Mouse (Mus musculus) brain, embryonic 18.5 days (tissue): ENCODE data around the gene Lag3.

Source experiments
- DNase-seq: peaks from one replicate; pipeline ENCODE4 v3.0.0-alpha.2; 2012; ENCODE audit warnings: low read depth, low spot score

Gene Lag3

DNA sequence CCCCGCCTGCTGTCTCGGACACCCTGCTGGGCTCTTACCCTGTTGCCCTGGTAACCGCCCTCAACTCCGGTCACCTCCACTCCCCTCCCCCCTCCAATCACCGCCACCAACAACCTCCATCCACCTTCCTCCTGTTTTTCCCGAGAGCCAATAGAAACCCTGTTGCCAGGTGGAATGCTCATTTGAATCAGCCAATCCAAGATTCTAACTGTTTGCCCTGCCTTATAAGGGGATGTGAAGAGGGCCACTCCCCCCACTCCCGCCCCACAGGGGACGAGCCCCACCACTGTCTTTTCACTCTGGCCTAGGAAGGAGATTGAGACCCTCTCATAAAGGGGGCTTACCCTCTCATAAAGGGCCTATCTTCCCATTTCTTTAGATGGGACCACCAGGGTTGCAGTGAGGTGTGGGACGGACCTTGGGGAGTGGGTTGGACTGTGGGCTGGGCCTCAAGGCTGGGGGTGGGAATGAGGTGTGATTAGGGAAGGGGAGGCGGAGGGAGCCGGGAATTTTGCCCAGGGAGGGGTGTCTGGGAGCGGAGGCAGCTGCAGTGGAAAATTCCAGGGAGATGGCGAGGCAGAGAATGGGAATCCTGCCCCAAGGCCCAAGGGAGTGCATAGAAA, 8.3 kb upstream of the Lag3 start, which contains the start of gene Ptms:
Ptms (minus strand) TSS at position 409 of the 623 bp plus-strand sequence.
- peak; percentile 98 for DNase-seq

GRCm38 (mm10) chr6:124918890-124919627, 7.6 kb upstream of the Lag3 start:
- no peak for DNase-seq

GRCm38 (mm10) chr6:124918331-124918690, 6.8 kb upstream of the Lag3 start:
- no peak for DNase-seq

- peak; percentile 96 for DNase-seq
Observed at GRCm38 (mm10) chr6:124917518-124918330, 6.2 kb upstream of the Lag3 start.

- no peak for DNase-seq
Observed at GRCm38 (mm10) chr6:124916695-124917517, 5.4 kb upstream of the Lag3 start.

DNA sequence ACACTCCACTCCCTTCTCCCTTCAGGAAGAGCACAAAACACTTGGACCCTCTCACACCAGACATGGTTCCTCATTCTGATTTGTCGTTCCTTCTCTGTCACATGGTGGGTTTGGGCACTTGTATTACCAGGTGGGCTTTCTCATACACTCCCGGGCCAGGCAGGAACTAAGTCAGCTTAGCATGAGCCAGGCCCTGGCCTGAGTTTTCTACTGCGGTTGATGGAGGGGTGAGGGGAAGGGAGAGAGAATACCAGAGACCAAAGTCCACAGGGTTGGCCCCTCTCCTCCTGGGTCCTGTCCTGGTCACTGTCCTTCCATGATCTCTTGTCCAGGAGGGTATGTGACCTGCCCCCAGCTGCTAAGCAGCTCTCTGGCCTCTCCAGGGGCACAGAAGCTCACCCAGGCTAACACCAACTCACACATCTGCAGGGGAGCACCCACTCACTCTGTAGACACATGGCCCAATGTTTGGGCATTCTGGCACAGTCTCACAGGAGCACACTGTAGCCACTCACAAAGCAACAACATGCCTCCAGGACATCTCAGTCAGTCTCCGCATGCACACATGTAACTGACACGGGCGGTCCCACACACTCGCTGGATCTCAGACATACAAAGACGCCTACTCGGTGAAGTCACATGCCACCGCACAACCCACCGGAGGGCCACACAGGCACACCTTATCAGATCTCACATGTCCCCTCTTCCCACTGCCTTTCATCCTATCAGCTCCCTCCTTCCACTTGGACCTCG, 4.6 kb upstream of the Lag3 start:
- no peak for DNase-seq

DNA sequence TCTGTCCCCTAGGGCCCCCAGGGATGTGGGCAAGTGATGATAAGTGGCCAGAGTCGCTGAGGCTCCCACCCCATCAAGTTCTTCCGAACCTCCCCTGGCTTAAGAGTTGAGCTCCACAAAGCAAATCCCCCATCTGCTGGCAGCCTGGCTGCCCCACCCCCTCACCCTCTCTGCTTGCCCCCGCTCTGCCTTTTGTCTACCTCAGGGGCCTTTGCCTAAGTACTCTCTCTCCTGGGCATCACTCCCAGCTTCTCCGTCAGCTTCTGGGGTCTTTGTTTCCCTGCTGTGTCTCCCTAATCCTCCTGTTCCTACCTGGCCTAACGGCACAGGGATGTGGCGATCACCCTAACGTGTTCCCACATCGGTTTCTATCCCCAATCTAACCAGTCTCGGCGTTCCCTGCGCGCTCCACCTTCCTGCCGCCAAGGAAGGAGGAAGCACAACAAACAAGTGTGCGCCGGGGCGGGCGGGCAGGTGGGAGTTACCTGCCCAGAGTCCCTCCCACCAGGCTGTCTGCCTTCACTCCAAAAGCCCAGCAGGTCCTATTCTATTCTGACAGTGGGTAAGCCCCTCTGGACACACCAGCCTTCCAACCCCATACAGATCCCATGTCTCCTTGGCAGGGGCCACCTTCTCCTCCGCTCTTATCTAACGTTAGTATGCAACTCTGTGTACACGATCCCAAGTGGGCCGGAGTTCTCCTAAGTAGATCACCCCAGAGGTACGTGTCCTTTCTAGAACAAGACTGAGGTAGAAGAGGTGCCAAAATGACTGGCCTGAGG, 3.8 kb upstream of the Lag3 start:
- no peak for DNase-seq

- DNase-seq, result no peak
Observed at GRCm38 (mm10) chr6:124914511-124914910, 3.0 kb upstream of the Lag3 start.

GRCm38 (mm10) chr6:124913721-124914285, 2.3 kb upstream of the Lag3 start:
- DNase-seq, result no peak

- DNase-seq, result no peak
Observed at GRCm38 (mm10) chr6:124913214-124913613, 1.7 kb upstream of the Lag3 start.

DNA sequence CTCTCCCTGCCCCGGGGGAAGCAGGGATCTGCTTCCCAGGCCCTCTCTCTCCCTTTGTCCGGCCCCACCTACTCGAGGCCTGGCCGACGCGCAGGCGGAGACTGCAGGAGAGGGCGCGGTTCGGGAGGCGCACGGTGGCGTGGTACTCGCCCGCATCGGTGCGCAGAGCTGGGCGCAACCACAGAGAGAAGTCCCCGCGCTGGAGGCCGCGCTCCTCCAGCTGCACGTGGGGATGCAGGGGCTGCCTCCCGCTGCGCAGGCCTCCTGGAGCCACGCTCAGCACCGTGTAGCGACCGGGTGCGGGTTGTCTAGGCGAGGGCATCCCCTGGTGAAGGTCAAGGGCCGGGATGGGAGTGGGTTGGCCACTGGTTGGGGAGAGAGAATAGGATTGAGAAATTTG, 1.5 kb downstream of the Lag3 start:
- DNase-seq, result no peak

DNA sequence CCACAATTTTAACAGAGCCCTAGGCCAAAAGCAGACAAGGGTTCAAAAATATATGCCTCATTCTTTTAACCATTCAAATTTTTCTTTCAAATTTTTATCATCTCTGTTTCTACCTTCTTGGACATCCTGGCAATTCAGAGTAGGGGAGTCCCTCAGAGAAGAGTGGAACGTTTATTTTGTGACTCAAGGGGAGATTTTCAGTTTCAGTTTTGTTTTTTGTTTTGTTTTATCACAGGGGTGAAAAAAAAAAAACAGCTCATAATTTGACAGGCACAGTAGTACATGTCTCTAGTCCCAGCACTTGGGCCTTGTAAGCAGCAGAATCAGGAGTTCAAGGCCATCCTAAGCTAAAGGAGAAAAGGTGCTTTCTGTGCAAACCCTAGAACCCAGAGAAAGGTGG, 3.7 kb downstream of the Lag3 start:
- no peak for DNase-seq

- DNase-seq, result no peak
Observed at GRCm38 (mm10) chr6:124904991-124905860, 6.3 kb downstream of the Lag3 start.

DNA sequence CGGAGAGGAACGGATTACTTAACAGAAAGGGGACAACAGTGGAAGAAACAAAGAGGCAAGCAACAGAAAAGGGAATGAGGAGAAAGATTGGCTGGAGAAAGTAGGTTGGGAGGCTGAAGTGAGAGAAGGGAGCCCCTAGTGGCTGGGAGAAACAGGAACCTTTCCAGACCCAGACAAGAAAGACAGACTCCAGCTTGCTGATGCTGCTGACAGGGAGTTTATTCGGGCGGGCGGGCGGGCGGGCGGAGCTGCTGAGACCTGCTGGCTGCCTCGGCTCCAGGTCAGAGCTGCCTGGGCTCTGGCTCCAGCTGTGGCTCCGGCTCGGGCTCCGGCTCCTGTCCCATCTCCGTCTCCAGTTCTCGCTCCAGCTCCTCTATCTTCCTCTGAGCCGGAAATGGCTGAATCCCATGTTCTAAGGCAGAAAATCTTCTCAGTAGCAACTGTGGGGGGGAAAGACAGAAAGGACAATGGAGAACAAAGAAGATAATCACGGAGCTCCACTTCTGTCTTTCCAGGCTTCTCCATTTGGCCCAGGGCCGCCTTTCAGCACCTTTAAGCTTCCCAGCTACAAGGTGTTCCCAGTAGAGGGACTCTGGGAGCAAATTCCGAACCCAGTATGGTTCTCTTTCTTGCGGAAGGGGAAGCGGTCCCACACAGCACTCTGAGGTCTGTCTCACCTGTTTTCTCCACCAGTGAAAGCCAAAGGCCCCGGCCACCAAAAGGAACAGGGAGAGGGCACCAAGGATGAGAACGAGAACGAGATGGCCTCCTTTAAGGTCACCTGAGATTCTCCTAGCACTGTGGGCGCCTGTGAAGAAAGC, 7.1 kb downstream of the Lag3 start:
- peak; percentile 83 for DNase-seq

- peak; percentile 77 for DNase-seq
Observed at GRCm38 (mm10) chr6:124903580-124904151, 7.8 kb downstream of the Lag3 start.

GRCm38 (mm10) chr6:124901851-124902250, 9.7 kb downstream of the Lag3 start:
- DNase-seq, result no peak

- no peak for DNase-seq
Observed at GRCm38 (mm10) chr6:124900801-124901480, 10.6 kb downstream of the Lag3 start.
